Mouse (Mus musculus) spleen, adult 2 months (tissue): ENCODE measurements around the gene Baiap2l1. TPM values are rescaled to one million over a fixed set of nuclear protein-coding genes. Genes with fewer than 3 reads are reported as not detected.

Experiments
- DNase-seq, 2 experiments: peaks; one replicate each; pipeline versions ENCODE4 v3.0.0 to v3.0.0-alpha.2; 2012 to 2021; ENCODE audit warnings: low spot score in 2 of 2, low read depth in 1 of 2
- H3K27ac ChIP-seq: fragments of 200-500 bp; 2 replicates; pipeline ENCODE4 v1.5.1; 2012; ENCODE audit warnings: low read length, inconsistent platforms; ENCODE audit not compliant: insufficient read depth
- H3K27me3 ChIP-seq: fragments of 200-500 bp; 2 replicates; pipeline ENCODE4 v1.6.1; 2012; ENCODE audit warnings: mild to moderate bottlenecking, moderate library complexity, low read length, inconsistent platforms; ENCODE audit not compliant: control insufficient read depth, insufficient read depth
- H3K36me3 ChIP-seq: fragments of 200-500 bp; 2 replicates; pipeline ENCODE4 v1.6.1; 2012; ENCODE audit warnings: mild to moderate bottlenecking, low read length, inconsistent platforms; ENCODE audit not compliant: control insufficient read depth, insufficient read depth
- H3K4me1 ChIP-seq: fragments of 200-500 bp; 2 replicates; pipeline ENCODE4 v1.6.1; 2011; ENCODE audit warnings: inconsistent platforms; ENCODE audit not compliant: control insufficient read depth, insufficient read depth, insufficient read length
- H3K4me3 ChIP-seq: fragments of 200-500 bp; 2 replicates; pipeline ENCODE4 v1.5.1; 2011; ENCODE audit warnings: mild to moderate bottlenecking, inconsistent platforms; ENCODE audit not compliant: insufficient read depth, insufficient read length; ENCODE audit errors: extremely low read depth
- CTCF ChIP-seq: fragments of 200-500 bp; IDR thresholded peaks from 2 replicates; pipeline ENCODE4 v1.5.1; 2011; ENCODE audit warnings: mild to moderate bottlenecking, inconsistent platforms; ENCODE audit not compliant: insufficient read depth, insufficient read length, insufficient replicate concordance; ENCODE audit errors: extremely low read depth
- POLR2A ChIP-seq: fragments of 200-500 bp; IDR thresholded peaks from 2 replicates; pipeline ENCODE4 v1.6.1; 2011; ENCODE audit warnings: low read depth, low read length, inconsistent platforms
- WGBS: fragments of 180-500 bp; shearing (Covaris S2); methylation state at CpG from one replicate; pipeline ENCODE4 v1.1.7; 2018; 5-methylcytosine and 5-hydroxymethylcytosine counted together
- polyA plus RNA-seq: library from polyadenylated mRNA; depleted of rRNA; stranded (reverse); fragments of >200 nt; gene quantifications from 2 replicates; pipeline ENCODE4 v1.2.3, GENCODE M21; 2012

Gene Baiap2l1
- polyA plus RNA-seq, 1 experiment, result 0.22 TPM

- peak overlapping the region; percentile 72 for H3K4me3 ChIP-seq
- no peaks in the 10 kb centered on the region for H3K36me3 ChIP-seq
- peak overlapping the region; percentile 65 for H3K27ac ChIP-seq
- WGBS, result 2% methylated on average over 37 of the region's 40 CpGs
- TF ChIP-seq POLR2A (no peak), CTCF (no peak)
- H3K4me1 ChIP-seq, result peaks cover 24% of the 10 kb centered on the region; the same call in 1 of the 2 replicates
- no peaks in the 10 kb centered on the region for H3K27me3 ChIP-seq
- DNase-seq, result peak; percentile 22 to 30
Observed at GRCm38 (mm10) chr5:144255632-144256540, 102.0 kb downstream of the Baiap2l1 start.

GRCm38 (mm10) chr5:144254811-144255631 is 102.9 kb downstream of the Baiap2l1 start:
- under 1% methylated on average over 72 of the region's 84 CpGs for WGBS
- H3K27ac ChIP-seq, result peak overlapping the region; percentile 65
- TF ChIP-seq POLR2A (peak; percentile 28), CTCF (no peak)
- DNase-seq, result peak; percentile 69 to 80
- no peaks in the 10 kb centered on the region for H3K27me3 ChIP-seq
- H3K4me1 ChIP-seq, result peaks cover 24% of the 10 kb centered on the region; the same call in 1 of the 2 replicates
- peak overlapping the region; percentile 72 for H3K4me3 ChIP-seq
- H3K36me3 ChIP-seq, result no peaks in the 10 kb centered on the region

DNA sequence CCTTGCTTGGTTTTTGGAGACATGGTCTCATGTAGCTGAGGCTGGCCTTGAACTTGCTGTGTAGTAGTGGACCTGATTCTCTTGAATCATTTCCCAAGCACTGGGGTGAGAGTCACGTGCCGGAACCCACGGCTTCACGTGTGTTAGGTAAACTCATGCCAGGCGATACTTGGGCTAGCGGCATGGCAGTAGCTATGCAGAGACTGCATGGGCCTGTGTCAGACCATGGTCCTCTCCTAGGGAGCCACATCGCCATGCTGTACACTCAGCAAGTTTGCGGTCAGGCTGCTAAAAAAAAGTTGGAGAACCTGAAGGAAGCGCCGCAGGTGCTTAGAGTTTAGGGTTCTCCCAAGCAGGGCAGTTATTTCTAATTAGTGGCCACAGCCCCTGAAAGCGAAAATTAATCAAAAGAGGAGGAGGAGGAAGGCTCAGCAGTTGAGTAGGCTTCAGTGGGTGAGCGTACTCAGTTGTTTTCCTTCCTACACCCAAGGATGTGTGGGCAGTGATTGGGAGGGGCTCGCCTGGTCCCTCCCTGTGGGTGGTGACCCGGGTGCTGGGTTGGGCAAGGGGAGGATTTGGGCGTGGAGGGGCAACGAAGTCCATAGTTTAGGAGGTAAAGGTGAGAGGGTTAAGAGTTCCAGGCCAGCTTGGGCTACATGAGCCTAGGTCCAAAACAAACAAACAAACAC is 103.6 kb downstream of the Baiap2l1 start:
- H3K27me3 ChIP-seq, result no peaks in the 10 kb centered on the region
- no peaks in the 10 kb centered on the region for H3K36me3 ChIP-seq
- peaks cover 24% of the 10 kb centered on the region; the same call in 1 of the 2 replicates for H3K4me1 ChIP-seq
- WGBS, result 45% methylated on average over 16 of the region's 16 CpGs
- DNase-seq, result peak; percentile 37 to 59
- TF ChIP-seq POLR2A, result no peak; the same call in 1 of the 2 replicates
- no peak for TF ChIP-seq CTCF
- peak overlapping the region; percentile 61 for H3K27ac ChIP-seq
- H3K4me3 ChIP-seq, result peak overlapping the region; percentile 40

- no peak for DNase-seq
- Histone ChIP-seq H3K4me3 (no peak overlapping the region), H3K36me3 (no peaks in the 10 kb centered on the region), H3K27me3 (no peaks in the 10 kb centered on the region), H3K4me1 (peaks cover 24% of the 10 kb centered on the region; the same call in 1 of the 2 replicates), H3K27ac (no peak overlapping the region)
- WGBS, result 68% methylated on average over 4 of the region's 4 CpGs
- TF ChIP-seq CTCF (no peak), POLR2A (no peak)
Observed at GRCm38 (mm10) chr5:144253212-144253611, 104.7 kb downstream of the Baiap2l1 start.

- Histone ChIP-seq H3K4me1 (peaks cover 24% of the 10 kb centered on the region; the same call in 1 of the 2 replicates), H3K27me3 (no peaks in the 10 kb centered on the region), H3K4me3 (no peak overlapping the region), H3K36me3 (no peaks in the 10 kb centered on the region), H3K27ac (peak overlapping the region; percentile 21; the same call in 1 of the 2 replicates)
- TF ChIP-seq CTCF (no peak), POLR2A (no peak)
- peak in 1 of 2 experiments; percentile 22 for DNase-seq
- 32% methylated on average over 13 of the region's 13 CpGs for WGBS
Observed at GRCm38 (mm10) chr5:144251876-144252577, 105.9 kb downstream of the Baiap2l1 start.
